Mouse (Mus musculus) effector memory CD4-positive, alpha-beta T cell, adult 5 months (primary cell): Measurements from ENCODE around the gene Serpina3m. TPM values are rescaled to one million over a fixed set of nuclear protein-coding genes. Genes with fewer than 3 reads are reported as not detected.

ENCODE experiments used
- polyA plus RNA-seq: library from polyadenylated mRNA; unstranded; fragments of 100-300 nt; shearing (Covaris generic); gene quantifications from one replicate; pipeline ENCODE4 v1.2.1, GENCODE M21; 2017

Serpina3m gene
- not detected for polyA plus RNA-seq

DNA sequence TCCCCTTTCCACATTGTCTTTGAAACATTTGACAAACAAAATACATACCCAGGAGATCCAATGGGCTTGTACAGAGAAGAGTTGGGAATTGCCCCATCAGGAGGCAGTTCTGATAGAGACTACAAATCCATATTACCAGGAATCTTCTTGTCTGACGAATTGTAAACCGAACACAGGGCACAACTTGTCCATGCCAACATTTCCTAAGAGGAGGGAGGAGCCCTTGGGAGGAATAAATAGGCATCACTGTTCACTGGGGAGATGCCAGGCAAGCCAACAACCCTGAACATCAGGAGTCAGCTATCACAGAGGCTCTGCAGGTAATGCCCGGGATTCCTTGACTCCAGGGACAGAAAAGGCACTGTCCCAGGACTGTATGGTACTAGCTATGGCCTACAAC is at the start of gene Serpina3m, which contains the start of gene Serpina3k:
Gene Serpina3m (plus strand): TSS at position 261 of the 400 bp plus-strand sequence.
Gene Serpina3k (plus strand): TSS at position 261 of the 400 bp plus-strand sequence.

DNA sequence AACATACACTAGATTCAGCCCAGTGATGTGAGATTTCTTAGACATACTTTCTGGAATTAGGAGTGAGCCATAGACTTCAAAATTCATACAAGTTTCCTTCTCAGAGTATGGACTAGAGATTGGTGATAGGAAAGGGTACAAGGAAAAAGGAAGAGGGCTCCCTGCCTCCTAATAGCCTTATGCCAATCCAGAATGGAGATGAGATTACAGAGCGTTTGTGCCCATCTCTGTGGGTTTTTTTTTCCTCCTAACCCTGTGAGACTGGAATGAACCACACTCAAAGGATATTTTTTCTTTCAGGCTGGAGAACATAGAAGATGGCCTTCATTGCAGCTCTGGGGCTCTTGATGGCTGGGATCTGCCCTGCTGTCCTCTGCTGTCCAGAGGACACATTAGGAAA is 24.0 kb upstream of the Serpina3m start, which contains the start of gene Serpina3j:
Gene Serpina3j (plus strand): TSS at position 301 of the 400 bp plus-strand sequence.

DNA sequence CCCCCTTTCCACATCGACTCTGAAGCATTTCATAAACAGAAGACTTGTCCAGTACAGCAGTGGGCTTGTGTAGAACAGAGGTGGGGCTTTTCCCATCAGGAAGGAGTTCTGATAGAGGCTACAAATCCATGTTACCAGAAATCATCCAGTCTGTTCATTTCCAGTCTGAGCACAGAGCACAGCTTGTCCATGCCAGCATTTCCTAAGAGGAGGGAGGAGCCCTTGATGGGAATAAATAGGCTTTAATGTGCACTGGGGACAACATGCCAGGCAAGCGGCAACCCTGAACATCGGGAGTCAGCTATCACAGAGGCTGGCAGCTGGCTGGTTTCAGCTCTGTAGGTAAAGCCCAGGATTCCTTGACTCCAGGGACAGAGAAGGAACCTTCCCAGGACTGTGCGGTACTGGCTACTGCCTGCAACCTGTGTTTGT is 68.2 kb downstream of the Serpina3m start, which contains the start of gene Serpina3n:
Gene Serpina3n (plus strand): TSS at position 276 of the 432 bp plus-strand sequence.

Other genes starting within 250 kb of the Serpina3m start
- not detected for gene Serpina5, start 237.4 kb upstream of the Serpina3m start, polyA plus RNA-seq
- gene Serpina3a, start 225.8 kb upstream of the Serpina3m start, polyA plus RNA-seq, result not detected
- not detected for gene Serpina3b, start 210.5 kb upstream of the Serpina3m start, polyA plus RNA-seq
- gene Serpina3c, start 184.6 kb upstream of the Serpina3m start, polyA plus RNA-seq, result not detected
- 4.9 TPM for gene Serpina3f, start 123.9 kb upstream of the Serpina3m start, polyA plus RNA-seq
- 38.6 TPM for gene Serpina3g, start 102.2 kb upstream of the Serpina3m start, polyA plus RNA-seq
- not detected for gene Serpina3i, start 75.4 kb upstream of the Serpina3m start, polyA plus RNA-seq
- gene Serpina3j, start 23.9 kb upstream of the Serpina3m start, polyA plus RNA-seq, result not detected
- not detected for gene Serpina3k, start within 50 bp of the Serpina3m start, polyA plus RNA-seq
- gene Serpina3n, start 68.2 kb downstream of the Serpina3m start, polyA plus RNA-seq, result not detected
- gene Gsc, start 134.8 kb downstream of the Serpina3m start, polyA plus RNA-seq, result not detected